Comparison of ENCODE assay signal across 20 mouse cellular contexts in genomic region chr13:97453469-97453868, GRCm38 (mm10).
A peak's percentile ranks its signal among the peaks of the same experiment; 100 is the strongest.
DNase-seq lines count a peak whose midpoint lies in the region; ATAC-seq lines count a peak whose summit lies in the region.
"Had no signal": no experiment of that assay in that cellular context is flagged by ENCODE, and none has a peak within 500 bp of the region (broad histone marks: within the 10 kb centered on the region; RNA-seq: fewer than 3 reads in every experiment).

No protein-coding gene starts in this region.

- H3K27me3 ChIP-seq in heart, embryonic 11.5 days (ENCODE audit: control insufficient read depth, insufficient read depth, low read length), result no peaks in the 10 kb centered on the region
- H3K27me3 ChIP-seq in midbrain, embryonic 11.5 days (ENCODE audit: control insufficient read depth, insufficient read depth, low read length), result no peaks in the 10 kb centered on the region
- H3K27me3 ChIP-seq in midbrain, embryonic 14.5 days (ENCODE audit: control insufficient read depth, insufficient read depth, low read length), result no peaks in the 10 kb centered on the region
- H3K27me3 ChIP-seq in liver, embryonic 12.5 days (replicated peaks), result no peaks in the 10 kb centered on the region
- H3K27me3 ChIP-seq: embryonic facial prominence, embryonic 13.5 days; neural tube, embryonic 15.5 days had no signal

- ATAC-seq in heart, embryonic 11.5 days (replicated peaks; ENCODE audit: insufficient number of reproducible peaks, low FRiP score, low TSS enrichment), result 0 out of 2 replicates have a peak, but pooled peaks have one; percentile 18
- 0 out of 2 replicates have a peak, but pooled peaks have one; percentile 2 for ATAC-seq in midbrain, embryonic 11.5 days (ENCODE audit: low FRiP score)
- ATAC-seq in midbrain, embryonic 14.5 days (ENCODE audit: low FRiP score, low TSS enrichment), result no peak
- ATAC-seq in liver, embryonic 12.5 days, result peak; percentile 50
- ATAC-seq: forebrain, postnatal 0 days had no signal

- no peak overlapping the region for H3K4me3 ChIP-seq in heart, embryonic 11.5 days (ENCODE audit: low read depth, low read length)
- no peak overlapping the region for H3K4me3 ChIP-seq in midbrain, embryonic 11.5 days (ENCODE audit: low read depth, low read length)
- H3K4me3 ChIP-seq in midbrain, embryonic 14.5 days (replicated peaks; ENCODE audit: low read depth, low read length), result no peak overlapping the region
- peak overlapping the region; percentile 27 for H3K4me3 ChIP-seq in liver, embryonic 12.5 days
- H3K4me3 ChIP-seq: embryonic facial prominence, embryonic 13.5 days; gastrocnemius, adult 2 months; heart, adult 2 months; midbrain, embryonic 12.5 days; myocyte; neural tube, embryonic 15.5 days had no signal

- no peak overlapping the region; the same call in 1 of the 2 replicates for H3K4me2 ChIP-seq in heart, embryonic 11.5 days
- H3K4me2 ChIP-seq in midbrain, embryonic 11.5 days, result no peak overlapping the region
- no peak overlapping the region for H3K4me2 ChIP-seq in midbrain, embryonic 14.5 days (ENCODE audit: low read length)
- H3K4me2 ChIP-seq in liver, embryonic 12.5 days, result peak overlapping the region; percentile 66
- H3K4me2 ChIP-seq: embryonic facial prominence, embryonic 13.5 days; midbrain, embryonic 12.5 days; neural tube, embryonic 15.5 days had no signal

- no peaks in the 10 kb centered on the region for H3K9me3 ChIP-seq in heart, embryonic 11.5 days (replicated peaks; ENCODE audit: control insufficient read depth, low read length)
- H3K9me3 ChIP-seq in midbrain, embryonic 11.5 days (ENCODE audit: control insufficient read depth, low read length), result no peaks in the 10 kb centered on the region
- no peaks in the 10 kb centered on the region for H3K9me3 ChIP-seq in midbrain, embryonic 14.5 days (ENCODE audit: control insufficient read depth, low read length)
- no peaks in the 10 kb centered on the region for H3K9me3 ChIP-seq in liver, embryonic 12.5 days (replicated peaks)
- H3K9me3 ChIP-seq: embryonic facial prominence, embryonic 13.5 days; midbrain, embryonic 12.5 days; neural tube, embryonic 15.5 days had no signal

- no peak for DNase-seq in heart, adult 18-20 months
- DNase-seq in midbrain, embryonic 11.5 days (ENCODE audit: low spot score, missing footprints), result no peak
- DNase-seq in midbrain, embryonic 14.5 days, result no peak
- no peak for DNase-seq in urinary bladder, postnatal 36 days (ENCODE audit: low spot score in 2 of 2)
- no peak for DNase-seq in MN1 (ENCODE audit: low spot score)
- DNase-seq: adrenal gland, postnatal 25 days; cerebellum, adult 2 months; forebrain, postnatal 0 days; gastrocnemius, adult 2 months; heart, adult 2 months; heart, postnatal 36 days; kidney, postnatal 4 days; layer of hippocampus, postnatal 36 days; lung, postnatal 4 days had no signal

- 38% methylated on average over 6 of the region's 6 CpGs for WGBS in heart, embryonic 11.5 days (ENCODE audit: insufficient replicate concordance)
- WGBS in midbrain, embryonic 11.5 days, result 68% methylated on average over 6 of the region's 6 CpGs
- 72% methylated on average over 6 of the region's 6 CpGs for WGBS in midbrain, embryonic 14.5 days
- WGBS in liver, embryonic 12.5 days (ENCODE audit: insufficient replicate concordance), result 39% methylated on average over 6 of the region's 6 CpGs

- 0 out of 2 replicates have a peak overlapping the region, but pooled peaks have one; percentile 18 for H3K9ac ChIP-seq in heart, embryonic 11.5 days (ENCODE audit: low read depth, low read length)
- H3K9ac ChIP-seq in midbrain, embryonic 11.5 days (ENCODE audit: low read length), result no peak overlapping the region
- no peak overlapping the region for H3K9ac ChIP-seq in midbrain, embryonic 14.5 days (replicated peaks; ENCODE audit: low read length)
- peak overlapping the region; percentile 56 for H3K9ac ChIP-seq in liver, embryonic 12.5 days
- H3K9ac ChIP-seq: embryonic facial prominence, embryonic 13.5 days; forebrain, postnatal 0 days; midbrain, embryonic 12.5 days; neural tube, embryonic 15.5 days had no signal

- peaks cover 30% of the 10 kb centered on the region for H3K4me1 ChIP-seq in heart, embryonic 11.5 days (ENCODE audit: control insufficient read depth, insufficient read depth, low read length)
- peaks cover 4% of the 10 kb centered on the region for H3K4me1 ChIP-seq in midbrain, embryonic 11.5 days (ENCODE audit: control insufficient read depth, insufficient read depth, low read length)
- peaks cover 7% of the 10 kb centered on the region; the same call in 1 of the 2 replicates for H3K4me1 ChIP-seq in midbrain, embryonic 14.5 days (ENCODE audit: control insufficient read depth, insufficient read depth, low read length)
- H3K4me1 ChIP-seq in liver, embryonic 12.5 days, result peaks cover 52% of the 10 kb centered on the region

- H3K27ac ChIP-seq in heart, embryonic 11.5 days (ENCODE audit: low read depth, low read length), result peak overlapping the region; percentile 84
- H3K27ac ChIP-seq in midbrain, embryonic 11.5 days (ENCODE audit: low read depth, low read length), result peak overlapping the region; percentile 25; the same call in 1 of the 2 replicates
- no peak overlapping the region for H3K27ac ChIP-seq in midbrain, embryonic 14.5 days (replicated peaks; ENCODE audit: low read depth, low read length)
- peak overlapping the region; percentile 95 for H3K27ac ChIP-seq in liver, embryonic 12.5 days
- H3K27ac ChIP-seq: embryonic facial prominence, embryonic 13.5 days; gastrocnemius, adult 2 months; heart, adult 2 months; midbrain, embryonic 12.5 days; neural tube, embryonic 15.5 days had no signal

- H3K36me3 ChIP-seq in heart, embryonic 11.5 days (ENCODE audit: control insufficient read depth, insufficient read depth, low read length), result no peaks in the 10 kb centered on the region
- H3K36me3 ChIP-seq in midbrain, embryonic 11.5 days (ENCODE audit: control insufficient read depth, insufficient read depth, low read length), result no peaks in the 10 kb centered on the region
- no peaks in the 10 kb centered on the region for H3K36me3 ChIP-seq in midbrain, embryonic 14.5 days (ENCODE audit: control insufficient read depth, insufficient read depth, low read length)
- H3K36me3 ChIP-seq in liver, embryonic 12.5 days, result no peaks in the 10 kb centered on the region
- H3K36me3 ChIP-seq: embryonic facial prominence, embryonic 13.5 days; midbrain, embryonic 12.5 days; neural tube, embryonic 15.5 days had no signal

Comparison
In these comparisons a context has a peak if more than half of its experiments do, and no peak if none do; other contexts are left out.
1. H3K9ac ChIP-seq: peak in heart, embryonic 11.5 days (single experiment) and liver, embryonic 12.5 days (single experiment); none in midbrain, embryonic 11.5 days (single experiment) and midbrain, embryonic 14.5 days (single experiment).